Mouse (Mus musculus) left cerebral cortex, postnatal 10 days (tissue): Measurements from ENCODE around the gene Top2b. TPM values are rescaled to one million over a fixed set of nuclear protein-coding genes. Genes with fewer than 3 reads are reported as not detected.

Experiments used
- DNase-seq, 2 experiments: peaks; one replicate each; pipeline ENCODE4 v3.0.0; 2021 to 2022; ENCODE audit warnings: low spot score in 2 of 2, mixed read lengths in 1 of 2; ENCODE audit errors: extremely low spot score in 1 of 2
- intact Hi-C: fragments of 180-260 bp; cut with DNase I; formaldehyde crosslinking; loops from one replicate; pipeline ENCODE4 v1.15.1; 2025
- total RNA-seq, 2 experiments: library from RNA; stranded (reverse); gene quantifications; 2 replicates each; pipeline ENCODE4 v1.2.3; 2021

Top2b gene
- total RNA-seq: 100 to 1,000 TPM; 155 to 157 TPM

DNA sequence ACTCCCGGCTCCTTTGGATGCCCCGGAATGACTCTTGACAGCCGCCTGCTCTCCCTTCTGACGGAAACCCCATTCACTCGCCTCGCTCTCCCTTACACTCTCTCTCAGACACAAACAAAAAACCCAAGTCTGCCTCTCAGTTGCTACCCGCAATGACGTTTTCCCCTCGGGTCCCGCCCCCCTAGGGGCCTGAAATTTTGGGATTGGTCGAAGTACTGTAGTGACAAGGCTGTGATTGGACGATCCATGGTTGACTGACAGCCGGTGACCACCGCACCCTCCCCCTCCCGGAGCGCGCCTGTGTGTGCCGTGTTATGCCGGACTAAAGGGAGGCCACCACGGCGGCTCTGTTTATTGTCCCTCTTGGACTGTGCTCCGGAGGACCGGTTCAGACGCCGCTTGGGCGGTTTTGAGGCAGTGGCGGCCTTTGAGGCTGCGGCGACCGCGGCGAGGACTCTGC lies at the start of gene Top2b:
TSS of gene Top2b (plus strand) at position 302 of the 460 bp plus-strand sequence.
- intact Hi-C loops: loop anchor here (5.0 kb wide), 1 partner anchor 118 kb away; the partner anchor contains the start of genes Ngly1 and Oxsm
- DNase-seq: peak; percentile 97

DNA sequence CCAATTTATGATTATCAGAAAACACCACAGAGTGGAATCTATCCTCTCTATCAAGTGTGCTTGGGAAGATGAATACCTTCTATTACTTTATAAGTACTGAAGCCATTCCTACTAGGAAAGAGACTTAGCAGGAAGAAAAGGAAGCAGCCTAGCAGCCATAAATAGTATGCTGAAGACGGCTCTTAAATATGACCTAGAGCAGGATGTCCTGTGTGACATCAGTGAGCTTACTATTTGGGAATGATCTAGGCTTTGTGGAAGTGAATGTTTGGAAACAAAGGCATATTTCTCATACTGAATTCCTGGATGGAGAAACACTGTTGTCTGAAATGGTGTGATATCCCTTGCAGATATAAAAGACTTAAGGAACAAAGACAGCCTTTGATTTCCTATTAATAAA lies 48.3 kb upstream of the Top2b start:
- intact Hi-C loops: no loop called here
- no peak for DNase-seq

- DNase-seq: no peak
- intact Hi-C loops: no loop called here
Measured at GRCm38 (mm10) chr14:16319818-16320217, 45.2 kb upstream of the Top2b start.

DNA sequence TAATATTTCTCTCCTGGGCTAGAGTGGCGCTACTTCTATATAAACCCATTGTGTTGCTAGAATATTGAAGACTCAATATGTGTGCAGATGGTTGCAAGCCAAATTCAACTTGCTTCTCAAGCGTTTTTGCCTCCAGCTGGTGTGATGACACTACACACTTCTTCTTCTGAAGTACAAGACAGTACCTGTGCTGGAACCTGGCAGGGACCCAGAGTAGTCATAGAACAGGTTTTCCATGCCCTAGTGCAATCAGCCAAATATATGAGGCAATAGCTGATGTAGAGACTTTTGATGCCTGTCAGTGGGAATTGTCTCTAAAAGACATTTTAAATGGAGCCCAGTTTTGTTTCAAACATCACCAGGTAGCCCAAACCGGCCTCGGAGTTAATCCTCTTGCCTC lies 40.6 kb upstream of the Top2b start:
- intact Hi-C loops: no loop called here
- no peak for DNase-seq

GRCm38 (mm10) chr14:16325208-16325607 lies 39.8 kb upstream of the Top2b start:
- no peak for DNase-seq
- intact Hi-C loops: no loop called here

DNA sequence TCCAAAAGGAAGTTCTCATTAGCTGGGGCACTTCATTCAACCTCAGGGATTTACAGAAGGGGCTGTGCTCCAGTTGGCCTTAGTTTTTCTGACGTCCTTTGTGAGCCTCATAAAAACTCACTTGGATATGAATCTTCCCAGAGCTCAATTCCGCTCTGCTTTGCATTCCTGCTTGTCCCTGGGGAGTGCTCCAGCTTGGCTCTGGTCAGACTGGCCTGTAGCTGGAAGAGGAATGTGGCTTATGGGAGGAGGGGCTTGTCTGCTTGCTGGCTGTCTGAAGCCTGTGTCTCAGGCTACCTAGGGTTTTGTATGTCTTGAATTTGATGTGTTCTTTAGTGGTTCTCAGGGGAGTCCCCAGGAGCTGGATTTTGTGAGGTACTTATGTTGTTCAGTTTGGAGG lies 36.4 kb upstream of the Top2b start:
- peak in 1 of 2 experiments; percentile 63 for DNase-seq
- intact Hi-C loops: no loop called here

- intact Hi-C loops: no loop called here
Measured at GRCm38 (mm10) chr14:16328959-16329480, 36.0 kb upstream of the Top2b start.

GRCm38 (mm10) chr14:16329756-16330155 lies 35.2 kb upstream of the Top2b start:
- intact Hi-C loops: no loop called here
- DNase-seq: no peak

More at GRCm38 (mm10) chr14:16328959-16329480, 36.0 kb upstream of the Top2b start:
- DNase-seq: no peak

GRCm38 (mm10) chr14:16334260-16334659 lies 30.7 kb upstream of the Top2b start:
- no peak for DNase-seq

GRCm38 (mm10) chr14:16335835-16336417 lies 29.1 kb upstream of the Top2b start:
- intact Hi-C loops: no loop called here
- no peak for DNase-seq

More at GRCm38 (mm10) chr14:16334260-16334659, 30.7 kb upstream of the Top2b start:
- intact Hi-C loops: no loop called here

DNA sequence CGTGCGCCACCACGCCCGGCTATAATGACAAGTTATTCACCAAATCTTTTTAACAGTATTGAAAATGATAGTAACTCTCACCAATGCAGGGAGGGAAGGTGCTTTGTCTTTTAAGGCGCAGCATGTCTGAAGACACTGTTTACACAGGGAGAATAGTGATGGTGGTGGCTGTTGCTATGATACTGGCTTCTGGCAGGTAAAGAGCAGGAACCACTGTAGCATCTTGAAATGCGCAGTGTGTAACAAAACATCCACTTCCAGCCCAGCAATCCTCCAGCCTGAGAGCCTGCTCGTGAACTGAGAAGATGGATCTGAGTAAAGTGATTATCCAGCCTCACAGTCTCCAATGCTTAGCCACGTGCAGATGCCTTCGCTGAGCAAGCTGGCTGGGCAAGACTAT lies 17.5 kb upstream of the Top2b start:
- no peak for DNase-seq
- intact Hi-C loops: no loop called here

GRCm38 (mm10) chr14:16359704-16360103 lies 5.3 kb upstream of the Top2b start:
- no peak for DNase-seq
- intact Hi-C loops: no loop called here

DNA sequence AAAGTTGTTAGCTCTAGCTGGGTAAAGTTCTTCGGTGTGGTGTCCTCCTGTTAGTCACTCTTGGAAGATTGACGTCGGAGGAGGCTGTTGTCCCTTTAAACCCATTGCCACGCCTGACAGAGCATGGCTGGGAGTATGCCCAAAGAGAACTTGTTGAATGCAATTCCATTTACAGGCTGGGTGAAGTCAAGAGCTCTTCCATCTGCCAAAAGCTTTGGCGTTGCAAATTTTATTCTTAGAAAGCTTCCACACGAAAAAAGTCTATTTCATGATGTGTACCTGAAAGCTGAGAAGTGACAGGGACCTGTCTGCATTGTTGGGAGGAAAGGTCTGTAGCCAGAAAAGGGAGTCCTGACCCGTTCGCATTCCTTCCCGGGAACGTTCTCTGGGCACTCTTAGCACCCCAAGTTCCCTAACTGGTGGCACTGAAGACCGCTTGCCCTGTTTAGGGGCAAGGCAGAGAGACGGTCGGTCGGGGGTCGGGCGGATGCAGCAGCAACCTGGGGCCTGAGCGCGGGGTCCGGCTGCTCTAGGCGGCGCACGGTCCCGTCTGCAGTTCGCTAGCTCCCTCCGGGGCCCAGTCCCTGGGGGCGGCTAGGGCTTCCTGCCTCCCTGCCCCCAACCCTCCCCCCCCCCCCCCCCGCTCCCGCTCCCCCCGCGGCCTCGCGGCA lies 683 bp upstream of the Top2b start:
- peak; percentile 50 to 86 for DNase-seq
- intact Hi-C loops: no loop called here

- peak; percentile 22 to 85 for DNase-seq
- intact Hi-C loops: loop anchor here (5.0 kb wide), 1 partner anchor 118 kb away; the partner anchor contains the start of genes Ngly1 and Oxsm
Measured at GRCm38 (mm10) chr14:16365362-16366173, 589 bp downstream of the Top2b start.

- intact Hi-C loops: loop anchor here (5.0 kb wide), 1 partner anchor 119 kb away; the partner anchor contains the start of genes Ngly1 and Oxsm
- DNase-seq: no peak
Measured at GRCm38 (mm10) chr14:16366174-16366889, 1.4 kb downstream of the Top2b start.

DNA sequence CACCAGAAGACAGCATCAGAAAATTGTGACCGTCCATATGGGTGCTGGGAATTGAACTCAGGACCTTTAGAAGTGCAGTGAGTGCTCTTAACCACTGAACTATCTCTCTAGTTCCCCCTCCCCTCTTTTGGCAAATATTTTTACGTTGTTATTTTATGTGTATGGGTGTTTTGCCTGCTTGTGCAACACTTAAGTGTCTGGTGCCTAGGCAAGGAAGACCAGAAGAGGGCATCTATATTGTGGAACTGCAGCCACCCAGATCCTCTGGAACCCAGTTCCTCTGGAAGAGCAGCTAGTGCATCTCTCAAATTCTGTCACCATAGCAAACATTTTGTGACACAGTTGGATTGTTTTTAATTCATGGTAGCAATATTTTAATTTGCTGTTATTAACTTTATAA lies 2.0 kb downstream of the Top2b start:
- intact Hi-C loops: loop anchor here (5.0 kb wide), 1 partner anchor 120 kb away; the partner anchor contains the start of genes Ngly1 and Oxsm
- DNase-seq: no peak

GRCm38 (mm10) chr14:16372761-16373160 lies 7.8 kb downstream of the Top2b start:
- no peak for DNase-seq
- intact Hi-C loops: no loop called here

GRCm38 (mm10) chr14:16373190-16373589 lies 8.2 kb downstream of the Top2b start:
- intact Hi-C loops: no loop called here
- DNase-seq: no peak
